Mouse (Mus musculus) adrenal gland, adult 2 months (tissue): ENCODE data around the gene Crnkl1. TPM values are rescaled to one million over a fixed set of nuclear protein-coding genes. Genes with fewer than 3 reads are reported as not detected.

Experiments
- DNase-seq: peaks from one replicate; pipeline ENCODE4 v3.0.0; 2021
- long read RNA-seq: library from polyadenylated mRNA; stranded (forward); transcript quantifications from one replicate; pipeline ENCODE4 v2.0.0, GENCODE M21; 2021
- polyA plus RNA-seq: library from polyadenylated mRNA; depleted of rRNA; stranded (reverse); fragments of >200 nt; gene quantifications from 2 replicates; pipeline ENCODE4 v1.2.3, GENCODE M21; 2012; rRNA removed
- total RNA-seq, 2 experiments: library from RNA; stranded (reverse); gene quantifications; 2 replicates each; pipeline ENCODE4 v1.2.3; 2021

The Crnkl1 gene
- total RNA-seq (10 to 100 TPM; 28.2 to 28.9 TPM), polyA plus RNA-seq (6.6 and 7.5 TPM in 2 replicates)
- long read RNA-seq, transcript Crnkl1-201 (14 exons, 3,428 nt) = major isoform, 13 of 13 reads
- long read RNA-seq, partial matches to known transcripts = 0 of 13 reads
- long read RNA-seq, other reads (novel, unspliced or antisense) = 0 of 13 reads

DNA sequence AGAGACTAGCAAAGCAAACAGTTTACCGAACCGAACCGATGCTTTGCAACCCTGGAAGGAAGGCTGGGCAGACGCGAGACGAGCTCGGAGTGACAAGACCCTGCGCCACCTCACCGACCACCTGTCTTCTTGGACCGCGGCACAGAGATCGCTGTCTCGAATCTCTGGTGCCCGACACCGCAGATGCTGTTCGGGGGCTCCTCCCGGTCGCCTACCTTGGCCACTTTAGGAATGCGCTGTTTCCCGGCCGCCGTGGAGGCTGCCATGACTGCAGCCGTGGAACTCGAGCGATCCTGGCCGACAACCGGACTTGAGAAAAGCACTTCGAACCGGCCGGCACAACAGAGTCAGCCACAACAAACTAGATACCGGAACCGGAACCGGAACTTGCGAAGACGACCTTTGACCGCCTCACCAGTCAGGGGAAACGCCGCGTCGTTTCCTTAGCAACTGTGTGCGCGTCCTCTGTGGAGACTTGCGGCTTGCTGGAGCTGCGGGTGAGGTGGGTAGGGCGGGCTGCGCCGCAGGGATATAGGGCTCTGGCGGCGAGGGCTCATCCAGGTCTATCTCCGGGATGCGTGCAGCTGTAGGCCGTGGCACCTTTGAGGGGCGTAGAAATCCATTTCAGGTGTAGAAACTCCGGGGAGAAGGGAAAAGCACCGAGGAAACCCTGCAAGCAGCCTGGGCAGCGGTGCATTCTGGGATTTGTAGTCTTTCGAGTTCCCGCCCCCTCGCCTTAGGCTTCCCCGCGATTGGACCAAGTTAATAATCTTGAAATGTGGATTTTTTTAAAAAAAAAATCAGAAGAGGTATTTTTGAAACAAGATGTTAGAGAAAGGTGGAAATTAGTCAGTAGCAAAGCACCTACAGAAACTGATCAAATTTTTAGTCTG is at the start of gene Crnkl1, which contains the start of gene Cfap61:
Gene Crnkl1 (minus strand): TSS at position 676 of the 893 bp plus-strand sequence.
Gene Cfap61 (plus strand): TSS at position 446 of the 893 bp plus-strand sequence.
- DNase-seq = peak; percentile 96

DNA sequence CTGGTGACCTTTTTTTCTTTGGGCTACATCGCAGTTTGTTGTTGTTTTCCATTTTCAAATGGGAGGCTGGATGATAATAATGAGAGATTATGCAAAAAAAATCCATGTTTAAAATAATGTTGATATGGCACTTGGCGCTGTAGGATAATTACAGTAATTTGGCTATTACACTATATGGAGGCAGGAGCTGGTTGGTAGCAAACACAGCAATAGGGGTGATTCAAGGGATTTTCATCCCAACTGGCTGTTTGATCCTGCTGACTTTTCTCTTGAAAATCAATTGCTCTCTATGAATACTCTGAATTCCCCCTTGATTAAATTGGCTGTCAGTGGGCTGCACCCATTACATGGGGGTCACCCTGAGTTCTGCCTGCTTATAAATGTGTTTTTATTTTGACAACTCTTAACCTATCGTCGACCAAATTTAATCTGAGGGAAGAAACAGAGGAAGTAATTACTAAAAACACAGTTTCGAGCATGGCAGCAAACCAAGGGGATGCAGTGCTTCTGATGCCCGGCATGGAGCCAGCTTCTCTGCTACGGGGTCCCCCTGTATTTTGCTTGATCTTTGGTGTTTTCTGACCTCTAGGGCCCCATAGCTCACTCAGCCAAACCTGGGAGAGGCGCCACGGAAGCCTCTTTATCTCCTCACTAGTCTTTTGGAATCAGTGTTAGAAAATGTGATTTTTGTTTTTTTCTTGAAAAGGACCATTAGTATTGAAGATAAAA is 47.7 kb upstream of the Crnkl1 start:
- no peak for DNase-seq

DNA sequence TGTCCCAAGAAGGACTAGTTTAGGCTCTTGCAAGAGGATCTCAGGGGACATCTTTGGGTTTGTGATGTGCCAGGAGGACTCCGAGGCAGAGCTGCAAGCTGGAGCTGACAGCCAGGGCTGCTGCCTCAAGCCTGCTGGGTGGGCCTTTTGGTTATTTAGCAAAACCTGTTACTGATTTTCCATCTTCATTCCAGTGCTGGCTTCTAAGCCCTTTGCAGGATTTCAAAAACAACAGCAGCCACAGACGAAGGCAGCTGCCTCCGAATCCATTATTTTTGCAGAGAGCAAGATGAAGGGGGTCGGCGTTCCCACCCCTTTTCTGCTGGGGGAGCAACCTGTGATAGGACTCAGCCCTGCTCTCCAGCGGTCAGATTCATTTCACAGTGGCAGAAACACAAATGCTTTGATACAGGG is 46.9 kb upstream of the Crnkl1 start:
- DNase-seq = no peak

DNA sequence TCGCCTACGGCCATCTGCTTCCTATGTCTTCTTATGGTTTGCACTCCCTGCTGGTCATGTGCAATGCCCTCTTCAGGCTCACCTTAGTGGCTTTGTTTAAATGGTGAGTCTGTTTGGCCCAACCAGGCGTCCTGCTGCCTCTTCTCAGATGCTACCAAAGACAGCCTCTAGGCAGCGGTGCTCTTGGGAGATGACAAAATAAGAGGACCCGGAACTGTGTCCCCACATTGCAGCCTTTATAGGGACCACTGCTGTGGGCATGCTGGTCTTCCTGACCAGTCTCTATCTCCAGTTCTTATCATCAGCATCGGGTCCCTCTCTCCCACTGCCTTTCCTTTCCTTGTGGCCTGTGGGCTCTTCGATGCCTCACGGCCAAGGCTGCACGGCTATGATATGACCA is 46.1 kb upstream of the Crnkl1 start:
- DNase-seq = no peak

DNA sequence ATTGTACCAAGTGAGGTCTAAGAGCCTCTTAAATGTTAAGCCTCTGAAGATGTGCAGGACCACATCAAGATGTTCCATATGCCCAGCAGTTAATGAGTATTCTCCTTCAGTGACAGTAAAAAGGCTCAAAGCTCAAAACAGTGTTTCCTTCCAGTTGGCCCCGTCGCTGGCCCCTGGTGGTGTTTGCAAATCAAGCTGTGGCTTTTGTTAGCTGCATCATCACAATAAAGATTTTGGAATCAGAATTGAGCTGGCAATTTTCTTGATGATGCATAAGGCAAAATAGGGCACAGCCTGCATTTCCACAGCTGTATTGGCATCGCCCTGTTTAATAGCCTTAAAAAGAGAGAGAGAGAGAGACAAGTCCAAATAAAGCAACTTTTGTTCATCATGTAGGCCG is 44.8 kb upstream of the Crnkl1 start:
- DNase-seq = no peak

DNA sequence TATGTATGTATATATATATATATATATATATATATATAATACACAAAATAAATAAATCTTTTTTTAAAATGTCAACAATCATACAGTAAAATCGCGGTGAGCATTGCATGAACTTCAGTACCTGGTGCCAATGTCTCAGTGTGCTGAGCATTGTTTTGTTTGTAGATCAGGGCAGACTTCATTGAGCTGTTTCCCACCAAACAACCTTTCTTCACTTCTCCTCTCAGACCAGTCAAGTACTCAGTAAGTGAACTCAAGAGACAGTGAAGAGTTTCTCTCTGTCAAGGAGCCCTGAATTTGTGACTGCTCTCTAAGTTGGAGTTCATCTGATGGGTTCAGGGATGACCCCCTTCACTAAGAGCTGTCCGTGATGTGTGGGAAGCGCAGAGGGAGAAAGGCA is 37.8 kb upstream of the Crnkl1 start:
- no peak for DNase-seq

DNA sequence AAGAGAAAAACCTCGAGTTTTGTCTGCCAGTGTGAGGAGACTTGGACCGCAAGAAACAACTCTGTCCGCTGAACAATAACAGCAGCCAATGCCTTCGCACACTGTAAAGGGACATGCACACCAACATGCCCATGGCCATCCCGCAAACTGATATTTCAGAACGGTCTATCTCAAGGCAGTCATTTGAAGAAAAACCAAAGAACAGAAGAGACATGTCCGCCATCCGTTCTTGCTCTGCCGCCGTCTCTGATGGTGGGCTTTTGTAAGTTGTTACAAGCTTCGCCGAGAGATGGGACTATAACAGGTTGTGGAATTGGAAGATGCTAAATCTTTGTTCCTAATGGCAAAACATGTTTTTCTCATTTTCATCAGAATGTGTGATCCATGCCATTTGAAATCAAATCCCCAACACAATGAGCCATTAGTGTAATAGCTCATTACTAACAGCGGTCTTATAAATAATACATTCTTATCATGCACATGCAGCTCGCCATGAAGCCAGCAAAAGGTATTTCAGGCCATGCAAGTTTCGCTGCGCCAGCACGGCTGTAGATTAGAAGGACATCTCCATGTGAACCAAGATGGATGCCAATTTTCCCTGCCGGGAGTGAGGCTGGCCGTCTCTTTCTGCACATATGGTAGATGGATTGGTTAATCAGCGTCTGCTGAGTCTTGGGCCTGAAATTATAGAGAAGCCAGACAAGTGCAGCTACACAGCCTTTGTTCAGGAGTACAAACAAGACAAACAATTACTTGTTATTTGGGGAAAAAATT is 36.6 kb upstream of the Crnkl1 start:
- no peak for DNase-seq

DNA sequence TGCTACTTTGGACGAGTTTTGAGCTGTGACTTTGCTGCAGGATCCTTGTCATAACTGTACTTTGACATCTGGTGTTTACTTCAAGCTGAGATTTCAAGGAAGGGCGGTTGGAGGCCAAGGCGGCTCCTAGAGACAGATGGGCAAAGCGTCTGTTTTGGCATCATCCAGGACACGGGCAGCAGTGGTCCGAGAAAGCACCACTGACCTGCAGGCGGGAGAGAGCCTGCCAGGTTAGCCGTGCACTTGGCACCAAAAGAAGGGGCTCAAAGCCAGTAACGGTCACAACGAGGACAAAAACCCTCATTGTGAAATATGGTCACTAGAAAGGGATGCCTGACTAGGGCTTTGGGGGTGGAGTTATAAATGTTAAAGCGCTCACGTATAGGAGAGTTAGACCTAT is 35.9 kb upstream of the Crnkl1 start:
- DNase-seq = no peak

DNA sequence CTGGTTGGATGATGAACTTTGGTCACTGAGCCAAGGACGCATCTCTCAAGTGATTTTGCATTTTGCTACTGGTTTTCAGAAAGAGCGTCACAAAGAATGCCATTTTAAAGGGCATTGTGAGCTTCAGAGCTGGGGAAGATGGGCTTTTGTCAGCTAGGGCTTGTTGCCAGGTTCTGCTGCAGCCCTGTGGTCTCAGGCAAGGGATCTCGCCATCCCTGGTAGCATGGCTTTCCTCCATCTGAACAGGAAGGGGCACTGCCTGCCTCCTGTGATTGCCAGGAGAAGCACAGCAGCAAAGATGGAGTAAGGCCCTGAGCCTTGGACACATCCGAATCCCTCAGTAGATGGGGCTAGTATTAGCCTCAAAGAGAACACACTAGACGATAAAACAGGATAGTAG is 27.0 kb upstream of the Crnkl1 start:
- no peak for DNase-seq

DNA sequence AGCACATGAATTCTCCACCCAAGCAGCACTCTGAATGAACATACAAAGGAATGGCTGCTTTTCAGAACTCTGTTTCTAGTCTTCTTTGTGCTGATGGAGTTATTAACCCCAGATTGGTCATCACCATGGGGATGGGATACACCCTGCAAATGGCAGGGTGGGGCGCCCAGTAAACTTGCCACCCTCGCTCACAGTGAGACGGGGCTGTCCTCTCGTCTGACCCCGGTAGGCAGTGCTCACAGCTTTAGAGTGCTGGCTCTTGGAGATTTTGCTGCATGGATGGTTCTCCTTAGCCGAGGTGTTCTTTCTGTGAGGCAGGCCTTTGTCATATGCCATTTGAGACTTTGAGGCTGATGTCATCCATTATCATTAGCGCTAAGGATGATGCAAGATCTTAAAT is 23.7 kb upstream of the Crnkl1 start:
- no peak for DNase-seq

DNA sequence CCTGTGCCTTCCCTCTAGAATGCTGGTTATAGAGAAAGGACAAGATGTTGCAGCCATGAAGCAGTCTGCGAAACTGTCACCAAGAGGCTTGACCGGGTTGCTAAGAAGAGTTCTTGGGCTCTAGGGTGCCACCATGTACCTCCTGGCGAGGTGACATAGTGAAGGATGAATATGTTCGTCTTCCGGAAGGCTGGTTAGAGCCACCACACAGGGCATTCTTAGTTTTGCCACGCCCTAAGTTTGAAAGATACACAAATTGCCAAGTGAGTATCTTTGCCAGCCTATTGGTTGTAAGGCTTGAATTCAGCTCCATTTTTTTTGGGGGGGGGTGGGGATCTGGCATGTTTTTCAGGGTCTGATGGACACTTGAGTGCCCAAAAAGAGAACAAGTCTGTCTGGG is 23.3 kb upstream of the Crnkl1 start:
- no peak for DNase-seq

DNA sequence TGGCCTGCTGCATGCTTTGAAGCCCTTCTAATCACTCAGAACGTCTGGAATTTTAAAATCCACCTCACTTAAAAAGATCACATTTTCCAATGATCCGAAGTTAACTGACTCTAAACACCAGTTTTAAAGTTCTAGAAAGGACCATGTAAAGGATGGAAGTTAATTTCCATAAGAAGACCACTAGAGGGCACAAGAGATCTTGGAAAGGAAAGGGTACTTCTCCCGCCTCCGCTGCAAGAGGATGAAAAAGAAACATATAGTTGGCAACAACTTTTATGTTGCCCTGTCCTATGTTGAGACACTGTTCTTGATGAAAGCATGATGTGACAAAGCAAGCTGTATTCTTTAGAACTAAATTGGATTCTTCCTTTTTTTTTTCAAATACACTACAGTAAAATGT is 22.6 kb upstream of the Crnkl1 start:
- DNase-seq = no peak

DNA sequence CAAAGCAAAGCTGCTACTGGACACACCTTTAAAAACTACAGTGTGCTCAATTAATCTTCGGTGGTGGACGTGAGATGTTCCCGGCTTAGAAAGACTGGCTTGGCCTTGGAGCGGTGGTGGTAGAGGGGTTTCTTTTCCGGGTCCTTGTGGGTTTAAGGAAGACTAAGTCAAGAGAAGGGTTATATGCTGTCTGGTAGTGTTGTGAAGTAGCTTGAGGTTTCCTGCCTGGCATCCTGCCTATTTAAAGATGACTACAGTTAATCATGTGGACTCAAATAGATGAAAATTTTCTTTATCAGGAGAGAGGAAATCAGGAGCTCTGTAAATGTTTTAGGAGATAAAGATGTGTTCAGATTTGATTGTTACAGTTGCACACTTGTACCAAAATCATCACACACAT is 21.5 kb upstream of the Crnkl1 start:
- no peak for DNase-seq

DNA sequence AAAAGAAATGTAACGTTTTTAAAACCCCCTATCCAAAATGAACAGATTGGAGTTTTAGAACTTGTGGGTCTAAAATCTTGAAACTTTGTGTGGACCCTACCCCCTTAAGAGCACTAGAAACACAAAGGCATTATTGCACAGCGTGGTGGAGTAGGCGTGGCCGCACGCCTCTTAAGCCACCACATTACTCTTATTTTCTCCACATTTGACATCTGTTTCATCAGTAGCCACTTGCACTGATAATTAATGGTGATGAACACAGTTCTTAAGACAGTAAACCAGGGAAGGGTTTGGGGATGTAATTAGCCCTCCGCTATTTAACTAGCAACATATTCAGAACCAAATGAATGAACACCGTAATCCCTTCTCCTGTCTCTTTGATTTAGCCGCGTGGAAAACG is 21.0 kb upstream of the Crnkl1 start:
- DNase-seq = no peak

DNA sequence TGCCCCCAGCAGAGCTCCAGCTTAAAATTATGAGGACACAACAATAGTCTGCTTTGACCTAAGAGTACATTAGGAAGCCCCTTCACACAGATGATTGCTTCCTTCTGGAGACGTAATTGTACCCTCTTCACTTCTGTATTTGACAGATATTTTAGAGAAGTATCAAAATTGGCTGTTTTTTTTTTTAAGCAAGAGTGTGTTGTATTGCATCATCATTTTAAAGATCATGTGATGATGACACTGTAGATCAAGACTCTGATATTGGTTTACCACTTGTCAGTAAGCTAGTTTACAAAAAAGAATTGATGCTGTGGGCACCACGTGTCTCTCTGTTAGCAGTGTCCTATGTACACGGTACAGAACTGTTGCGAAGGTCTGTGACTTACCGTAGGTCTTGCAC is 17.9 kb upstream of the Crnkl1 start:
- DNase-seq = no peak

DNA sequence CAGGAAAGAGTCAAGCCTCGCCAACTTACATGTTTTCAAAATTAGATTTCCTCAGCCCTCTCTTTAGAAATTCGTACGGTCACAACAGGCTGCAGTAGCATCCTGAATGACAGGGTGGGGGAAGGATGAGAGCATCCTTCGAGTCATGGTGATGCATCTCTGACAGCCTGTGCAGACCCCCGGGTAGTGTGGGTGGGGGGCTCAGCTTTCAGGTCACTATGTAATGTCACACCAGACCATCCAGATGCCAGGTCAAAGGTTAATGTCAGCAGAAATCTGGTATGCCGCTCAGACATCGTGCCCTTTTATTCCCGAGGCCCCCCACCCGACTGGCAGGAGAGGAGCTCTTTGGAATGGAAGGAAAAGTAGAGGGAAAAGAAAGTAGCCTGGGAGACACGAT is 15.4 kb upstream of the Crnkl1 start:
- no peak for DNase-seq

DNA sequence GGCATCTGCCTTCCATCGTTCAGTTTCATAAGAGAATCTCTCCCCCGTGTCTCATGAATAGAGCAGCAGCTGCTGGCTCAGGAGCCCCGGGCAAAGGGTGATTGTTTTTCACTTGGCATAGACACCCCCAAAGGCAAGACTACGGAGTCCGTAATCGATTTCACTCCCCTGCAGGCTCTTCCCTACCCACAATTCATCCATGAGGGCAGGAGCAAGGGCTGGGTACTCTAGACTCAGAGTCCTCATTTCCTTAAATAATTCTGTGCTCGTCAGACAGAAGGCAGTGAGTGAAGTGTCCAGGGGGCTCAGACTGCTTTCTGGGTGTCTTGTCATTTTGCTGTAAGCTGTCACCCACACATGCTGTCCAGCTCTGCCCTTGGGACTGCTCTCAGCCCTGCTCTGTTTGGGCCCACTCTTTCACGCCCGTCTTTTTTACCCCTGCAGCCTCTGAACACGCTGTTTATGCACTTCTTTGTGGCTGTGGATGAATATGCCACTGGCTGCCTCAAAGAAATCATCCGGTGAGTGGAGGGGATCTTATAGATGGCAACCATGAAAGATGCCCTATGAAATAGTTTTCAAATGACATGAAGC is 14.8 kb upstream of the Crnkl1 start:
- DNase-seq = no peak

DNA sequence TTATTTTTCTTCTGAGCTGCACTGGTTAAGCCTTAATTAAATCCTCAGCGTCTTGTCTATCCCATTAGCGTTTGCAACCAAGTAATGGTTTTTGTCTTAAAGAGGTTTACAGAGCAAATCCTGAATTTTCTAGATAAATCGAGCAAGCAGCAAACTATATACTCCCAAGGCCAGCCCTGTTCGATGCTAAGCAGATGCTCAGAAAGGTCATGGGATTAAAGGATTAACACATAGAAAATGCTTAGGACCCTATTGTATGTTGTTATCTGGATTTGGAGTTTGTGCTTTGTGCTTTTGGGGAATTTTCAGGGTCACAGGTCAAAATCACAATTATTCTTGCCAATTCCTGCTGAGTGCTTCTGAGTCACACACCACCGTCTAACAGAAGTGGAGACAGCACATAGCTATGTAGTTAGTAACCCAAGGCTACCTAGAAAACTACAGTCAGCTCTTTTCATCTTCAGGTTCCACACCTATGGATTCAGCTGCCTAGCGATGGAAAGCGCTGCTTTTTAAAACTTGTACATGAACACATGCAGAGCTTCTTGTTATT is 13.7 kb upstream of the Crnkl1 start:
- DNase-seq = peak; percentile 48

DNA sequence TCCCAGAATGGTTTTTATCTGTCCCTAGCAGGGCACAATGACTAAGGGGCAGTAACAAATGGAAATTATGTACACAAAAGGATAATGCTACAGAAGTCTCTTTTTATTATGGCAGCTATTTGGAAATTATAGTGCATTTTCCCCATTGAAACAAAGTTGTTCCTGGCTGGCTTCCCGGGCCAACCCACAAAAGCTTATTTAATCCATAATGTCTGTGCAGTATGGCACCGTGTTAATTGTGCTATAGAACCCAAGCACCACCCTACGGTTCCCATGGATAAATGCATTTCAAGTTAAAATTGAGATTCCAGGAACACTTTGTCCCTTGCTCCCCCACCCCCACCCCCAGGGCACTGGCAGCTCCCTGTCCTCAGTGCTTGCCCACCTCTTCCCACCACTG is 9.5 kb upstream of the Crnkl1 start:
- no peak for DNase-seq

DNA sequence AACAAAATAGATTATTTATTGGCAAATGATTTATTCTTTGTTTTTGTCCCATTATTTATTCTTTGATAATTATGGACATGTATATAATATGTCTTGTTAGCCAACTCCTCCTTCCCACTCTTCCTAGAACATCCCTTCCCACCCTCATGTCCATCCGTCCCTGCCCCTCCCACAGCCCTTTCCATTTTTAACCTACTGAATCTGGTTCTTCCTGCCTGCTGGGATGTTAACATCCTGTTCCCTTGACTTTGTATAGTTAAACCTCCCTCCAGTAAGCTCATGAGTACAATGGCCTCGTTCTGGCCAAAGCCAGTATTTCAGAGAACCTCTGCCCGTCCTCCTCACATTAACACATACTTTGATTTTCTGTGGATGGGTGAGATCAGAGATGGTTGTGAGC is 6.6 kb upstream of the Crnkl1 start:
- DNase-seq = no peak

DNA sequence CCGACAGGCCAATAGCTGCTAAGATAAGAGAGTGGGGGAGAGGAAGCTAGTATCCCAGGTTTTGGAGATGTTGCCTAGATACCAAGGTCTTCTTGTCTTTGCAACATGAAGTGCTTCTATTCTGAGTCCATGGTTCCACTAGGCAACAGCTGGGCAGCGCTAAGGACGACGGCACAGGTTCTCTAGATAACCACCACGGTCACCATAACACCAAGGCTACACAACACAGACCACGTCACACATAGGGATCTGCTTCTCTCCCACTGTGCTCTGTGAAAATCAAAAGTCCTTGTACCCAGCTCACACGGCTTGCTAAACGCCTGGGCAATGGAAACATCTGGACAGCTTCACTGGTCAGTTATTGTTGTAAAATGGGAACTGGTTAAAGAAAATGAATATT is 2.2 kb upstream of the Crnkl1 start:
- DNase-seq = peak; percentile 45
